Mouse (Mus musculus) CH12.LX (cell line): ENCODE results near the gene Gnai2. TPM values are rescaled to one million over a fixed set of nuclear protein-coding genes. Genes with fewer than 3 reads are reported as not detected.

Source experiments
- DNase-seq: peaks from one replicate; pipeline ENCODE4 v3.0.0-alpha.2; 2013; ENCODE audit errors: extremely low read depth
- H3K27ac ChIP-seq: 2 replicates; pipeline ENCODE4 v1.5.1; 2012; ENCODE audit warnings: low read depth, mild to moderate bottlenecking, control low read depth, moderate library complexity; ENCODE audit not compliant: insufficient read depth
- H3K27me3 ChIP-seq: replicated peaks from 2 replicates; pipeline ENCODE3; 2012; ENCODE audit warnings: inconsistent platforms
- H3K36me3 ChIP-seq, 2 experiments: replicated peaks in 1 of 2; 2 replicates each; pipeline versions ENCODE3 to v1.6.1; 2012; ENCODE audit warnings: inconsistent platforms in 1 of 2, low read length in 1 of 2, mild to moderate bottlenecking in 1 of 2, mixed read lengths in 1 of 2, moderate library complexity in 1 of 2; ENCODE audit not compliant: control insufficient read depth in 1 of 2, insufficient read depth in 1 of 2
- H3K4me1 ChIP-seq, 2 experiments: 2 replicates each; pipeline ENCODE4 v1.6.1; 2012; ENCODE audit warnings: inconsistent platforms in 1 of 2, moderate library complexity in 1 of 2; ENCODE audit not compliant: insufficient read depth in 2 of 2, control insufficient read depth in 1 of 2
- H3K4me2 ChIP-seq: 2 replicates; pipeline ENCODE4 v1.6.1; 2012; ENCODE audit warnings: low read depth, mild to moderate bottlenecking, control low read depth; ENCODE audit not compliant: poor library complexity, insufficient read depth, severe bottlenecking
- H3K4me3 ChIP-seq, 3 experiments: fragments of 150-350 bp in 1 of 3; sonication (generic) in 1 of 3; replicated peaks in 1 of 3; 2 replicates each; pipeline versions ENCODE3 to v1.5.1; 2011 to 2012; ENCODE audit warnings: low read depth in 2 of 3, low read length in 2 of 3, mild to moderate bottlenecking in 2 of 3, moderate library complexity in 2 of 3, control low read depth in 1 of 3, improper control_type of control experiment in 1 of 3, inconsistent platforms in 1 of 3, mixed read lengths in 1 of 3; ENCODE audit not compliant: poor library complexity in 1 of 3
- H3K79me2 ChIP-seq: replicated peaks from 2 replicates; pipeline ENCODE4 v1.6.1; 2012; ENCODE audit warnings: mild to moderate bottlenecking, moderate library complexity; ENCODE audit not compliant: control insufficient read depth, poor library complexity, insufficient read depth, severe bottlenecking; ENCODE audit errors: extremely low read depth
- H3K9ac ChIP-seq: 2 replicates; pipeline ENCODE4 v1.6.1; 2012; ENCODE audit warnings: low read depth, mild to moderate bottlenecking, control low read depth, moderate library complexity; ENCODE audit not compliant: insufficient read depth
- H3K9me3 ChIP-seq: replicated peaks from 2 replicates; pipeline ENCODE3; 2012; ENCODE audit warnings: low read length, inconsistent platforms, mixed read lengths
- BHLHE40 ChIP-seq: IDR thresholded peaks from 2 replicates; pipeline ENCODE4 v1.6.1; 2011; ENCODE audit warnings: mild to moderate bottlenecking, low read depth, low read length, improper control_type of control experiment
- E2F4 ChIP-seq: IDR thresholded peaks from 2 replicates; pipeline ENCODE4 v1.6.1; 2011; ENCODE audit warnings: low read depth, low read length, improper control_type of control experiment; ENCODE audit not compliant: insufficient replicate concordance
- JUN ChIP-seq: IDR thresholded peaks from 2 replicates; pipeline ENCODE4 v1.6.1; 2011; ENCODE audit warnings: low read depth, mild to moderate bottlenecking, low read length, improper control_type of control experiment, moderate library complexity; ENCODE audit not compliant: insufficient read depth
- KAT2A ChIP-seq: IDR thresholded peaks from 2 replicates; pipeline ENCODE4 v1.6.1; 2012; ENCODE audit warnings: low read length, improper control_type of control experiment, inconsistent platforms; ENCODE audit not compliant: insufficient replicate concordance
- MAFK ChIP-seq: IDR thresholded peaks from 2 replicates; pipeline ENCODE4 v1.6.1; 2011; ENCODE audit warnings: low read length, improper control_type of control experiment; ENCODE audit not compliant: insufficient replicate concordance
- MXI1 ChIP-seq: IDR thresholded peaks from 2 replicates; pipeline ENCODE4 v1.6.1; 2011; ENCODE audit warnings: mild to moderate bottlenecking, low read depth, low read length, improper control_type of control experiment
- MYC ChIP-seq: IDR thresholded peaks from 2 replicates; pipeline ENCODE4 v1.6.1; 2011; ENCODE audit warnings: low read depth, mild to moderate bottlenecking, improper control_type of control experiment, low read length
- NELFE ChIP-seq: IDR thresholded peaks from 2 replicates; pipeline ENCODE4 v1.6.1; 2011; ENCODE audit warnings: low read depth, low read length, improper control_type of control experiment
- RCOR1 ChIP-seq: conservative IDR thresholded peaks from 2 replicates; pipeline ENCODE4 v1.6.1; 2012; ENCODE audit warnings: low read depth, mild to moderate bottlenecking, inconsistent platforms, low read length, improper control_type of control experiment
- TCF12 ChIP-seq: IDR thresholded peaks from 2 replicates; pipeline ENCODE4 v1.6.1; 2014; ENCODE audit warnings: low read depth, mild to moderate bottlenecking, inconsistent platforms, low read length, improper control_type of control experiment
- UBTF ChIP-seq: IDR thresholded peaks from 2 replicates; pipeline ENCODE4 v1.6.1; 2012; ENCODE audit warnings: low read depth, mild to moderate bottlenecking, inconsistent platforms, low read length, improper control_type of control experiment, moderate library complexity
- USF1 ChIP-seq: IDR thresholded peaks from 2 replicates; pipeline ENCODE4 v1.6.1; 2014; ENCODE audit warnings: low read depth, mild to moderate bottlenecking, inconsistent platforms, low read length, improper control_type of control experiment
- dilution Hi-C: fragments of 300-500 bp; cut with MboI; formaldehyde crosslinking; loops from 2 replicates; pipeline ENCODE4 v1.14.3; 2020; ENCODE audit warnings: low sequenced_read_pairs; ENCODE audit not compliant: extremely low pct_unique_long_range_greater_than_20kb, extremely low pct_ligation_motif_present
- in situ Hi-C: fragments of 300-500 bp; cut with MboI; formaldehyde crosslinking; loops from 3 replicates; pipeline ENCODE4 v1.14.3; 2019; ENCODE audit warnings: low sequenced_read_pairs, low pct_ligation_motif_present, low pct_unique_long_range_greater_than_20kb, mixed read lengths
- polyA plus RNA-seq: library from polyadenylated mRNA; unstranded; fragments of >175 nt; gene quantifications from 2 replicates; pipeline ENCODE4 v1.2.1, GENCODE M21; 2012; ENCODE audit warnings: low read depth; ENCODE audit not compliant: insufficient read length
- total RNA-seq, 2 experiments: library from RNA; depleted of rRNA; stranded (reverse); fragments of 300-350 nt in 1 of 2; fragments of >200 nt in 1 of 2; gene quantifications; 2 replicates each; pipeline ENCODE4 v1.2.3; 2012 to 2014

The Gnai2 gene
- total and polyA plus RNA-seq, 3 experiments: 86.2 to 262 (median 154) TPM

DNA sequence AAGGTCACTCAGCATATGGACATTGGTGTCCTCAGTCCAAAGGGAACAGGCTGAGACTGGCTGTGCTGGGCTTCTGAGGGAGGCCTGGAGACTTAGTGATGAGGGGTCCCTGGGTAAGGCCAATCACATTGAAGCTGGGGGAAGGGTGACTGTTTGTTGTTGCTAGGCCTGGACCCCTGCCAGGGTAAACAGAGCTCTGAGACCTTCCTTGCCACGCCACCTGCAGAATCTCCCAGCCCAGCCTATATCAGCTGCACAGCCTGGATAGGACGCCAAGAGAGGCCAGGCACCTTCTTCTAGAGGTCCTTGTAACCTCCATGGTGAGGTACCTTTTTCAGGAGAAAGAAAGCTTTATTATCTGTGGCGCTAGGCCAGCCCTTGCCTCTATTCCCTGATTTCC, 33.7 kb upstream of the Gnai2 start:
- no peak overlapping the region for H3K9ac ChIP-seq
- H3K4me2 ChIP-seq: no peak overlapping the region
- H3K27me3 ChIP-seq: peaks cover 87% of the 10 kb centered on the region
- peaks cover 0 to 5% of the 10 kb centered on the region in 2 experiments; a peak in 2 of 4 replicates for H3K4me1 ChIP-seq
- no peaks in the 10 kb centered on the region for H3K9me3 ChIP-seq
- H3K27ac ChIP-seq: no peak overlapping the region
- in situ Hi-C loops (no loop called here), dilution Hi-C loops (no loop called here)
- no peak overlapping the region for H3K4me3 ChIP-seq
- TF ChIP-seq BHLHE40: no peak
- H3K36me3 ChIP-seq: no peaks in the 10 kb centered on the region
- H3K79me2 ChIP-seq: no peaks in the 10 kb centered on the region
- DNase-seq: no peak

DNA sequence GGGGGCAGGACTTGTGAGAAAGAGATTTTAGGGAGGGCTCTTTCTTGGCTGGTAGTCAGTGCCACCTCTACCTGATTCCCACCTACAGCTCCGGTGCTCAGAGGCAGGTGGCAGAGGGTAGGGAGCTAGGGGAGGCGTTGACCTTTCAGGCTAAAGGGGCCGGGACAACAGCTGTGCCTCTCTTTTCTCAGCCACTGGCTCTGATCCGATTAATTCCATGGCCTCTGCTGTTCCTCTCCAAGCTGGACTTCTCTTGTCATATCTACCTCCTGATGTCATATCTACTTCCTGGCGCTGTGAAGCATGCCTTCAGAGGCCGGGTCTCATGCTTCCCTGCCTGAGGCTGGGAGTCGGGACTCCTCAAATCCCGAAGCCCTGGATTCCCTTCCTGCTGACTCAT, 32.8 kb upstream of the Gnai2 start:
- no peaks in the 10 kb centered on the region for H3K36me3 ChIP-seq
- no peak overlapping the region for H3K9ac ChIP-seq
- TF ChIP-seq MYC: no peak
- in situ Hi-C loops: no loop called here
- peaks cover 92% of the 10 kb centered on the region for H3K27me3 ChIP-seq
- H3K4me2 ChIP-seq: no peak overlapping the region
- no peak overlapping the region for H3K27ac ChIP-seq
- dilution Hi-C loops: no loop called here
- DNase-seq: no peak
- peaks cover 0 to 5% of the 10 kb centered on the region in 2 experiments; a peak in 2 of 4 replicates for H3K4me1 ChIP-seq
- H3K79me2 ChIP-seq: no peaks in the 10 kb centered on the region
- H3K9me3 ChIP-seq: no peaks in the 10 kb centered on the region
- no peak overlapping the region for H3K4me3 ChIP-seq

DNA sequence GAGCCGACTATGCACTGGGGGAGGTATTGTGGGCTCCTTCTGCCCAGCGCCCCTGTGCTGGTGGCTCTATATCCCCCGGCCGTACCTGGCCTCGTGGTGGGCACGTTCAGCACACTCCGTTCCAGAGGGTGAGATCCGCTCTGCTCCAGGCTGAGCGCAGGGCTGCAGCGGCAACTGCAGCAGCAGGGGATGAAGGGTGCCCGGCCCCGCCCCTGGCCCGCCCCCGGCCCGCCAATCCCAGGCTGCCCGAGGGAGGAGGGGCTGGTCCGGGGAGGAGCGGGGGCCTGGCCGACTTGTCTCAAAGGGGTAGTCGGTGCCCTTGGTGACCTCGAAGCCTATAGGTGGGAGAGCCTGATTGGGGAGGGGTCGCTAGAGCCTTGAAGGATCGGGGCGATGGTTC, 32.1 kb upstream of the Gnai2 start:
- TF ChIP-seq MAFK: no peak
- TF ChIP-seq TCF12: no peak
- TF ChIP-seq UBTF: no peak
- no peak for TF ChIP-seq KAT2A
- TF ChIP-seq NELFE: no peak
- TF ChIP-seq E2F4: no peak
- TF ChIP-seq MXI1: no peak
- no peak for TF ChIP-seq RCOR1
- no peak for TF ChIP-seq JUN
- no peak for TF ChIP-seq USF1
- Histone ChIP-seq H3K79me2 (no peaks in the 10 kb centered on the region), H3K4me2 (no peak overlapping the region), H3K36me3 (no peaks in the 10 kb centered on the region), H3K9ac (no peak overlapping the region), H3K27me3 (peaks cover 94% of the 10 kb centered on the region), H3K27ac (no peak overlapping the region), H3K9me3 (no peaks in the 10 kb centered on the region), H3K4me3 (no peak overlapping the region), H3K4me1 (peaks cover 0 to 5% of the 10 kb centered on the region in 2 experiments; a peak in 2 of 4 replicates)
- dilution Hi-C loops (no loop called here), in situ Hi-C loops (no loop called here)
- DNase-seq: no peak
